Mouse (Mus musculus) frontal cortex, adult 2 months (tissue): ENCODE results near the gene Naa40. TPM values are rescaled to one million over a fixed set of nuclear protein-coding genes. Genes with fewer than 3 reads are reported as not detected.

ENCODE experiments used
- DNase-seq, 2 experiments: peaks; one replicate each; pipeline ENCODE4 v3.0.0; 2022; ENCODE audit warnings: low spot score in 1 of 2; ENCODE audit errors: extremely low spot score in 1 of 2
- polyA plus RNA-seq: library from polyadenylated mRNA; depleted of rRNA; stranded (reverse); fragments of >200 nt; gene quantifications from 2 replicates; pipeline ENCODE4 v1.2.3, GENCODE M21; 2012

Gene Naa40
- polyA plus RNA-seq, 1 experiment = 74.1 TPM

DNA sequence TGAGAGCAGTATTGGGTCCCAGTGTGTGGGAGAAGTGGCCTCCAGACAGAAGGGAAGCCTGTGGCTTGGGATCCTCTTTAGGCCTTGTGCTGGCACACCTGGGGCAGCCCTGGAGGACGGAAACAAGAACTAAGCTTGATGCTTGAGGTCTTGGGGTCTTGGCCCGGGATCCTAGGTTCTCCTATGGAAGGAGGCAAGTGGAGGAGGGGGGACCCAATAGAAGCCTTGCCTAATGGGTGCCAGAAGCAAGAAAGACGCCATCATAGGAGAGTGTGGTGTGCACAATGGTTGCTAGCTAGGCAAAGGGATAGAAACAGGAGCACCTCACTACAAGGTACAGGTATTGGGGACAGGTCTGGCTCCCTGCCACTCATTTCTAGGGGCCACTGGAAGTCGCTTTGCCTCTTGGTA is 25.4 kb upstream of the Naa40 start:
- DNase-seq = no peak

GRCm38 (mm10) chr19:7265478-7266191 is 24.7 kb upstream of the Naa40 start:
- no peak for DNase-seq

GRCm38 (mm10) chr19:7264766-7265331 is 23.9 kb upstream of the Naa40 start:
- no peak for DNase-seq

DNA sequence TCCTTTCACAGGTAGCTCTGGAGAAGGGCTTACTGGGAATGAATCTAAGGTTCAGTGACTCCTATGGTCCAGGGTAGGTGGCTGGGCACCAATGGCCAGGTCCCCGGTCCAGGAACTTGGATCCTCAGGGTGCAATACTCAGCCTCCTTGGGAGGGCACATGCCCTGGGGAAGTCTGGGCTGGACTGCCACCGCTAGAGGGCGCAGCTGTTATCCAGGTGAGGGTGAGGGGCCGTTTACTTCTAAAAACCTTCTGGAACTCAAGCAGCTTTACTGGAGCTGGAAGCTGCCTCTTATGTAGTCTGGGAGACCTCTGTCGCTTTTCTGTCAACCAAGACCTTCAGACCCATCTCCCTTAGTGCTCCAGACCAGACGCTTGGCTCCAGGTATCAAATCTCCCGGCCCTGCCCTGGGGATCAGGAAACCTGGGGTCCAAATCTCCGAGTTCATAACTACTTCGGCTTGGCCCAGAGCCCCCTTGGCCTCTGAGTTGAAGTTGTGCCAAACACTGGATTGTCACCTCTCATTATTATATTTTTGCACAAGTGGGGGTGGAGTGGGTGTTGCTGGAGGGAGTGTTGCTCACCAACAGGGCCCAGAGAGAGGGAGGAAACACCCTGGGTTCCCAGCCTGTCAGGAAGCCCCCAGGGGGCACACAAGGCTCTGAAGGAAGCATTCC is 23.2 kb upstream of the Naa40 start:
- peak in 1 of 2 experiments; percentile 88 for DNase-seq

- no peak for DNase-seq
These were observed 21.6 kb upstream of the Naa40 start for GRCm38 (mm10) chr19:7262592-7262991.

- no peak for DNase-seq
These were observed 21.0 kb upstream of the Naa40 start for GRCm38 (mm10) chr19:7261964-7262363.

- DNase-seq = no peak
These were observed 20.5 kb upstream of the Naa40 start for GRCm38 (mm10) chr19:7261476-7261875.

GRCm38 (mm10) chr19:7257881-7258280 is 16.9 kb upstream of the Naa40 start:
- no peak for DNase-seq

- no peak for DNase-seq
These were observed 5.0 kb upstream of the Naa40 start for GRCm38 (mm10) chr19:7246021-7246420.

GRCm38 (mm10) chr19:7240291-7240690 is 692 bp downstream of the Naa40 start:
- DNase-seq = no peak

GRCm38 (mm10) chr19:7239574-7239973 is 1.4 kb downstream of the Naa40 start:
- DNase-seq = no peak

DNA sequence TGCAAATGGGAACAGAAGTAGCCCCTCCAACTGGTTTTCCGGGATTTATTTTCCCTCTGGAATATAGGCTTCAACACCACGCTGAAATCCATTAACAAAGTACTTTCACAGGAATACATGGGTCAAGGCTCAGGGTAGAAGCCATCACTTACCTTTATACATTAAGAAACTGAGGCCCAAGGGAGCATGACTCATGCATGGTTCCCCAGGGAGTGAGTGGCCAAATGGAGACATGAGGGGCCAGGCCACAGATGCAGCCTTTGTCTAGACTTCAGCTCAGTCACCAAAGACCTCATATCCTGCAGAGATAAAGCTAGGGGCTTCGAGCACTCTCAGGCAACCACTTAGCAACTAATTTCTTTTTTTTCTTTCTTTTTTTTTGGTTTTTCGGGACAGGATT is 4.2 kb downstream of the Naa40 start:
- no peak for DNase-seq

DNA sequence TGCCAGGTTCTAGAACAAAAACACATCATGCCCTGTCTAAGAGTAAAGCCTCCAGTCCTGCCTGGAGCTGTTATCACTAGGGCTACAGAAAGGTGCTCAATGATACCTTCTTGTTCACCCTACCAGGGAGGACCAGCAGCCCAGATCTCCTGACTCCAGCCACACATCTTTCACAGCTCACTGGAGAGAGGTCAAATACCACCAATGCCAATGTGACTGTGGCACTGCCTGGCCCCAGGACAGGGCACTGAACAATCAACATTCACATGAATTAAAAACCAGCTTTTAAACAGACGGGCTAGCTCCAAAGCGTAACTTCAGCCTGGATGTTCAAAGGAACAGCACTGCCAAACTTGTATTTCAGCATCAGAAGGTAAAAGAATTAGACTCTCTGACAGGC is 5.0 kb downstream of the Naa40 start:
- no peak for DNase-seq

DNA sequence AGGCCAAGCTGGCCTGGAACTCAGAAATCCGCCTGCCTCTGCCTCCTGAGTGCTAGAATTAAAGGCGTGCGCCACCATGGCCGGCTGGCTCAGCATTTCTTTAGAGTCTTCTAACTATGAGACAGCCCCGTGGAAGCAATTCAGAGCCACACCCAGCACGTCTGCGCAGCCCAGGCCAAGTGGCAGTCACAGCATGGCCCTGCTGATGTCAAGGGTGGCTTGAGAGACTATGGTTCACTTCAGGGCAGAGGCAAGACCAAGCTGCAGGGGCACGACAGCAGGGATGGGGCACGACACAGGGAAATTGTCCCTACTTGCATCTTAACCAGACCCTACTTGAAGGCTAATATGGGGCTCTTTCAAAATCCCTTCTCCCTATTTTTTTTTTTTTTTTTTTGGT is 5.5 kb downstream of the Naa40 start:
- DNase-seq = no peak

GRCm38 (mm10) chr19:7234537-7235221 is 6.3 kb downstream of the Naa40 start:
- DNase-seq = peak; percentile 78 to 90

GRCm38 (mm10) chr19:7226511-7226914 is 14.5 kb downstream of the Naa40 start:
- DNase-seq = no peak

DNA sequence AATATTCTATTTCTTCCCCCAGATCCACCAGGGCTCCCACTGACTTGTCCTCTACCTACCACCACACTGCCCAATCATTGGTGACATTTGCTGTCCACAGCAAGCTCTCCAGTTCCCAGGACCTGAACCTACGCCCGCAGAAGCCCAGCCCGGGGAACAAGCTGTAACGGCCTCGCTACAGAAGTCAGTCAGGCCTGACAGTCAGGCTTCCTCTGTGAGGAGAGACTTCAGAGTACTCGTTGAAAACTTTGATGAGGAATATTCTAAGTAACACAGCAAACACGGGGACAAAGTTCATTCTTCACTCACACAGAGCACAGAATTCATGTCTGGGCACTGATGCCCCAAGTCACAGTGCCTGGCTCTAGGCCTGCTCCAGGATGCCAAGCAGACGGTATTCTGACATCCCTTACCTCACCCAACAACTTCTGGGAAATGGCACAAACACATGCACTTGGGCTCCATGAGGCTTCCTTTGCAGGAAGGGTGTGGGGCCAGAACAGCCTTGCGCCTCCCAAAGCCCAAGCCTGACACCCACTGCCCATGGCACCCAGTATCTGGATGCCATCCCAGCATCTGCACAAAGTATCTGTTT is 15.8 kb downstream of the Naa40 start:
- DNase-seq = no peak

- no peak for DNase-seq
These were observed 16.7 kb downstream of the Naa40 start for GRCm38 (mm10) chr19:7224253-7224652.

DNA sequence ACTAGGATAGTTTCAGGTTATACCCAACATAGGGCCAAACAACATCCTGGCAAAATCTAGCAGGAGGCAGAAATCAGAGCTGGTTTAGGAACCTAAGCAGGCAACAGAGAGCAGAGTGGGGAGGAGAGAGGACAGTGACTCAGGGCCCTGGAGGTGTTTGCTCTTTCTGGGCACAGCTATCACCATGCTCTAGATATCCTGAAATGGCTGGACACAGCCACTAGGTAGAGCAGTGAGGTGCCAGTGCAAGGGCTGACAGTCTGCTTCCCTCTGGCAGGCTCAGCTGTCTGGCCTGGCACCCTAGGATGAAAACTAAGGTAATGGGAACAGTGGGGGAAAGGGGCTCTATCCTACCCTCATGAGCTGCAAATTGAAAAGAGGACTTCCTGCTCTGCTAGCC is 17.5 kb downstream of the Naa40 start:
- DNase-seq = no peak

DNA sequence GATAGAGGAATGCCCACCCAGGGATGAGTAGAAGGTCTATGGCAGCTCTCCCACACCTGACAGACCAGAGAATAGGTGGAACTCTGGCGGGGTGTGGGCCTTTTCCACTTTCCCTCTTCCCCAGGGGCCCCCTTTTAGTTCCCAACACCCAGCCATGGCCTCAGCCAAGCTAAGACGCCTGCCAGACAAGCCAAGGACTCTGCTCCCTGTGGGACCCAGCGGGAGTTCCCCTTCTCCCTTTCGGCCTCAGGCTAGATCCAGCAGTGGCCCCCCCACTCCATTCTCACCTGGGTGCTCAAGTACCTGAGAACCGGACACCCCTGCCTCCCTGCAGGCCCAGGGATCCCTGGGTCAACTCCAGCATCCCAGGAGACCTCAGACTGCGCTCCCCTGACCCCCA is 18.8 kb downstream of the Naa40 start:
- DNase-seq = no peak

DNA sequence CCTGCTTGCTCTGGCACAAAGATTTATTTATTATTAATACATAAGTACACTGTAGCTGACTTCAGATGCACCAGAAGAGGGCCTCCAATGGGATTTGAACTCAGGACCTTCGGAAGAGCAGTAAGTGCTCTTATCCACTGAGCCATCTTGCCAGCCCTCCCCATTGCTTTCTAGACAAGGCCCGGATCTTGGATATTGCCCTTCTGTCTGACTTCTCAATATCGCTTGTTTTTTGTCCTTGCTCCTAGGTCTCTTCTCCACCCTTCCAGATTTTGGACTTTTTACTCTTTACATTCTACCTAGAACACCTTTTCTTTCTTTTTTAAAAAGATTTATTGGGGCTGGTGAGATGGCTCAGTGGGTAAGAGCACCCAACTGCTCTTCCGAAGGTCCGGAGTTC is 22.2 kb downstream of the Naa40 start:
- no peak for DNase-seq
